Mouse (Mus musculus) CD4-positive, CD25-positive, alpha-beta regulatory T cell, adult 4 months (primary cell): ENCODE data around the gene Tm9sf4. TPM values are rescaled to one million over a fixed set of nuclear protein-coding genes. Genes with fewer than 3 reads are reported as not detected.

ENCODE experiments used
- ATAC-seq: one replicate; pipeline ENCODE4 v1.8.0; 2017
- polyA plus RNA-seq, 2 experiments: library from polyadenylated mRNA; unstranded; fragments of 100-300 nt; shearing (Covaris generic); gene quantifications; one replicate each; pipeline ENCODE4 v1.2.1; 2017

The Tm9sf4 gene
- polyA plus RNA-seq, 2 experiments from 2014 or later: 41.1 to 62.2 TPM

DNA sequence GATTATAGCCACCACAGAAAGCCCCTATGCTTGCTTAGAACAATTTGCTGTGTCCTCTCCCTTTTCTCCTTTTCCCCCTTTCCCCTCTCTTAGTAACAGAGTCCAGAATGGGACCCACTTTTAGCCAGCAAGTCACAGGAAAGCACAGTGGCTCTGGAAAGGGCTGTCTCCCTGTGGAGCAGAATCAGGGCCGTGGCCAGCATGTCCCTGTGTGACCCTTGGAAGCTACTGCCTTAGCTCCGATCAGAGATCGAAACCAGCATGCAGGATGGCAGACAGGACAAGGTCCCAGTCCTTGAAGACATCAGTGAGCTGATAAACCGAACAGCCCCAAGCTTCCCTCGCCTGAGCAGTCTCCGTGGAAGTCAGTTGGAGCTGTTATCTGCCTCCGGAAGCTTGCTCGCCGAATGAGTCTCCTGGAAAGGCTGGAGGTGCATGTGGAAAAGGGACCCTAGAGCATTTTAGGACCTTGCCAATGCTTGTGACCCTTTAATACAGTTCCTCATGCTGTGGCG is 56.8 kb downstream of the Tm9sf4 start:
- no peak for ATAC-seq

DNA sequence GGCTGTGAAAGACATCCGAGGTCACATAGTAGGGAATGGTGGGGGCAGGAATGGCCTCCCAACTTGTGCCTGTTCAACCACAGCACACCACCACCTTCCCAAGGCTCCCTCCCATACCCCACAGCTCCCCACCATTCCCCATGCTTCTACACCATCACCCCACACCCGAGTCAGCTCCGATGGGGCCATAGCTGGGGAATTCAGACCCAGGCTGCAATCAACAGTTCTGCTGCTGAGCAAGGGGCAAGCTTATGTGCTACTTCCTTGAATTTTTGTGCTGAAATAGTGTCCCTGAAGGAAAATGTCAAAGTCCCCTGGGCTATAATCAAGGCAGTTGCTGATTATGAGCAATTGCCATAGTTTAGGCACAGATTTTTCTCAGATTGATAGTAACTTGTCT is 57.4 kb downstream of the Tm9sf4 start:
- ATAC-seq: no peak

DNA sequence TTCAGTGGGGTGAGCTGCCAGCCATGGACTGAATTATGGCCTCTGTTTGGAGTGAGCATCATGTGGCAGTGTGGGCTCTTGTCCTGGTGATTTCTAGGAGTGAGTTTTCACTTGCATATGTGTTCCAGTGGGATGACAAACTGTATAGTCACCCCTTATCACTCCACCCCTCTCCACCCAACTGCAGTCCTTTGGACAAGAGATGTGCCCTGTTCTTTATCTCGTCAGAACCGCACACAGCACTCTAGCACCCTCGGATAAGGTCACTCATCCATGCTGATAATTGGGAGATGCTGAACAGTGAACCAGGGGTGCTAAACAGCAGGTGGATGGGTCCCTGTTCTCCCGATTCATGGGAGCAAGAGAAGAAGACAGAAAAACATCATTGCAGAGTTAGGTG is 60.5 kb downstream of the Tm9sf4 start:
- ATAC-seq: no peak

DNA sequence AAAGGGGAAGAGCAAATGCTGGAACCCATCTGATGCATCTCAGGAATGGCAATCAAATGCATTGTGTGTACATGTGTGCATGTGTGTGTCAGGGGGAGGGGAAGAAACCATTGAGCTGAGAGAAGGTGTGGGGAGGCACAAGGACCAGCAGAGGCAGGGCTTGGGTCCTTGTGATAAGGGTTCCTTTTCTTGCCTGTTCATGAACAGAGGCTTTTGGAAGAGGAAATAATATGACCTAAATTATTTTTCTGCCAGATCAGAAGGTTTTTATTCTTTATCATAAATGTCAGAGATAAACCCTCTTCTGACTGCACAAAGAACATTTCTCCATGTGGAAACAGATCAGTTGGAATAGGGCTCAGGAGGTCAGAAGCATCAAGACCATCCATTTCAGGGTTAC is 61.0 kb downstream of the Tm9sf4 start:
- no peak for ATAC-seq

DNA sequence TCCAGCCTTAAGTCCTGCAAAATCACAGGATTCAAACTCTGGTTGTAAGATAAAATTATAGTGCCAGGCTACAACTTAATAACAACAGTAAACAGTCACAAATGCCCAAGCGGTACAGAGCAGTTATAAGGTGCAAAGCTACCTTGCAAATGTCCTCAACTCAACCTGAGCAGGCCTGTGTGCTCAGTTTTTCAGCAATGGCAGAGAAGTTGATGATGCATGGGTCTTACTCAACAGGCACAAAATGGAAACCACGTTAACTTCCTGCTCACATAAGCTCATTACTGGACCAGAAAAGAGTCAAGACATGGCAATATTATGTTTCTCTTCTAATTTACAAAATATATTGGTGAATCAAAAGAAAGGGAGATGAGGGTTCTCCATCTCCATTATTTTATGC is 61.5 kb downstream of the Tm9sf4 start:
- ATAC-seq: no peak

DNA sequence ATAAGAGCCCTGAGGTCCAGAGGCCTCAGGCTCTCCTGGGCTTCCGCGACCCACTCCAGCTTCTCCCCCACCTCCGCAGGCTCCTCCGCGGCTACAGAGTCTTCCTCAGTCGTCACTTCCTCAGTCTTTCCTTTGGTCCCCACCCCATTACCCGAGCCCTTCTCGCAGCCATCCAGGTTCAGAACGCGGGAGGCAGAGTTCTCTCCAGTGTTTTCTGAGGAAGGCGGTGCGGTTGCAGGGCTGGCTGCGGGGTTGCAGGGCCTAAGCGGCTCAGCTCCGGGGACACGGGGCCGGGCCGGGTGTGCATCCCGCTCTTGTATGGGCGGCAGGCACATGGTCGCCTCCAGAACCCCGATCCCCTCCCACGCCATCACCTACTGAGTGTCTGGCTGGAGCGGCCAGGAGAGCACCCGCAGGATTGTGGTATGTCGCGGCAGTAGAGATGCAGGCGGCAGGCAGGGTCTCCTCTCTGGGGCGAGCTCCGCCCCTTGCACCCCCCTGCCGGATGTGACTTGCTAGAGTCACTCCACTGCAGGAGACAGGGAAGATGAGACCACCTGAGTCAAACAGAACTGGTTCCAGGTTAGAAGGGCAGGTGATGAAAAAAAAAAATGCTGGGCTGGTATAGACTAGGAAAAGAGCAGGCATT is 64.0 kb downstream of the Tm9sf4 start, which contains the start of gene Tspyl3:
Tspyl3 (minus strand) TSS at position 496 of the 649 bp plus-strand sequence.
- ATAC-seq: peak; percentile 86

DNA sequence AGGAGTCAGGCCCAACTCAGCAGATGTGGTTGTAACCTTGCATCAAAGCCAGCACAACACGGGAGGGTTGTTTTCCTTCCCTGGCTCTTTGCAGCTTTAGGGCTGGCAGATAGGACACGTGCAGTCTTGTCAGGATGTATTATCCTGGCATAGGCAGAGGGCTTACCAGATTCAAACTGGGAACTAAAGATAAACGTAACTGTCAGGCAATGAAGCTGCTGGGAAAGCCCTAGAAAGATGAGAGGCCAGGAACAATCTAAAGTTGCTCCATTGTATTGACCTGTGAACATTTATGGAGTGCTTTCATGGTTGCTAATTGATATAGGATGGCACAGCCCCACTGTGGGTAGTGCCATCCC is 64.5 kb downstream of the Tm9sf4 start:
- ATAC-seq: peak; percentile 19

DNA sequence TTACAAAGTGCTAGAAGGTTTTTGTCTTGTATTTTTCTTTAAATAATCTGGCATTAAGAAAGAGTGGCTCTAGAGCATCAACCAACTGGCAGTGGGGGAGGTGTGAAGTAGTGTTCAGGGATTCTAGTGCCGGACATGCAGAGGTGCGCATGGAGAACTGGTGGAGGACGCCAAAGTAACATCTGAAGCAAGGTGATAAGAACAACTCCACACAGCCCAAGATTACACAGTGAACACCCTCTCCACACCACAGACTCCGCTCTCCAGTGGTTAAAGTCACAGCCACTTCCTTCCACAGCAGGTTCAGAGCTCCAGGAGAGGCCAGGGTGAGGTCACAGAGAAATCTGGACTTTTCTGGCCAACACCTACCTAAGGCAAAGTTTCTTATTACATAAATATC is 66.9 kb downstream of the Tm9sf4 start:
- ATAC-seq: no peak

DNA sequence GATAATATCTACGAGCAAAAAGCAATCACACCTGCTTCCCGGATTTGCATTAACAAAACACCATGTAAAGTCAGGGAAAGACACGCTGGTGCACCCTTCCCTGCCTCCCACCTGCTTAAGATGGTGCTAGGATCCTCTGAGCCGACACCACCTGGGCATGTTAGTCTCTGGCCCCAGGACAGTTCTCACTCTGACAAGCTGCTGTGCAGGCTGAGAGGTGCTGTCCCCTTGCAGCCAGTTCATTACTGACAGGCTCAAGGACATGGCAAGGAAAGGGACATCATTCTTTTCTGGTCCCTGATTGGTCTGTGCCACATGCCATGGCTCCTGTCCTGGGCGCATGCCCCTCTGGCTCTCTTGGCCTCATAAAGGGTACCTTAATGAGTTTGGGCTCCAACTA is 67.4 kb downstream of the Tm9sf4 start:
- no peak for ATAC-seq

DNA sequence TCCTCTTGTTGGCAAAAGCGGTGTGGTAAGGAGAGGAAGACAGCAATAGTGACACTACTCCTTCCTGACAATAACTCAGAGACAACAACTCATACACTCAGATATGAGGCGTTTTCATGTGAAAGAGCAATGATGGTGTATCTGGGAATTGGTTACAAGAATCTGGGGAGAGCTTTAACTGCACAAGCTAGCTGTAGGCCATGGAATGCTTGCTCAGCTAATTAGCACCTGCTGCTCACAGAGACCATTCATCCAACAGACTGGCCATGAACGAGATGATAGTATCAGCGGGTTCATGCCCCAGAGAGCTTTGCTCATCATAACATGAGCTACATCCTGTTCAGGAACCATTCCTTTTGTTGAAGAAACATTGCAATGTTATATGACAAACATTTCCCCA is 76.1 kb downstream of the Tm9sf4 start:
- no peak for ATAC-seq

DNA sequence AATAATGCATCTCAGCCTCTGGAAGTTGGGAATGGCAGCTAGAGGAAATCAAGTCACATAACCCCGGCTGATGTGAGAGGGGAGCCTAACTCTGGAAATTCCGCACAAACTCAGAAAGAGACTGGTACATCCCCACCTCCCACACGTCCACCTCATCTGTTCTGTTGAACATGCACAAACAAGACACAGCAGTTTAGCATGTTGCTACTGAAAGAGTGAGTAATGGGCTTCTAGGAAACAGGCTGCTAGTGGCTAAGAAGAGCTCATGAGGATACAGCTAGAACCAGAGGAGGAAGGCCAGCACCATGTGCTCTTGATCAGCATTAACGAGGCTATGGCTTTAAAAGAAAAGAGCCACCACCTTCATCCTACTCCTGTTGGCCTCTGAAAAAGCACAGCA is 76.8 kb downstream of the Tm9sf4 start:
- no peak for ATAC-seq

DNA sequence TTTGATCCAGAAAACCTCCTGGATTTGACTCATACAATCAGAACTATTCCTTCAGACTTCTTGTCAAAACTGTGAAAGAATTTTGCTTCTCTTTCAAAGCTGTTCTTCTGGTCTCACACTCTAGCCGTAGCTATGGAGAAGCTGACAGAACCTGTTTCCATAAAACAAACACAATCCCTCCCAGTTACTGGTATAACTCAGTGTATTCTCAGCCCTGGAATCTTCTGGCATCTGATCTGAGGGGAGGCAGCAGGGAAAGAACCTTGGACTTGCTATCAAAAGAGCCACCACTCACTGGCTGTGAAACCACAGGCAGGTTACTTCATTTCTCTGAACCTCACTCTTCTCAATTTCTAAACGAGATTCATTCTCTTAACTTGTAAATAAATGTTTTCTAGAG is 77.3 kb downstream of the Tm9sf4 start:
- ATAC-seq: no peak

DNA sequence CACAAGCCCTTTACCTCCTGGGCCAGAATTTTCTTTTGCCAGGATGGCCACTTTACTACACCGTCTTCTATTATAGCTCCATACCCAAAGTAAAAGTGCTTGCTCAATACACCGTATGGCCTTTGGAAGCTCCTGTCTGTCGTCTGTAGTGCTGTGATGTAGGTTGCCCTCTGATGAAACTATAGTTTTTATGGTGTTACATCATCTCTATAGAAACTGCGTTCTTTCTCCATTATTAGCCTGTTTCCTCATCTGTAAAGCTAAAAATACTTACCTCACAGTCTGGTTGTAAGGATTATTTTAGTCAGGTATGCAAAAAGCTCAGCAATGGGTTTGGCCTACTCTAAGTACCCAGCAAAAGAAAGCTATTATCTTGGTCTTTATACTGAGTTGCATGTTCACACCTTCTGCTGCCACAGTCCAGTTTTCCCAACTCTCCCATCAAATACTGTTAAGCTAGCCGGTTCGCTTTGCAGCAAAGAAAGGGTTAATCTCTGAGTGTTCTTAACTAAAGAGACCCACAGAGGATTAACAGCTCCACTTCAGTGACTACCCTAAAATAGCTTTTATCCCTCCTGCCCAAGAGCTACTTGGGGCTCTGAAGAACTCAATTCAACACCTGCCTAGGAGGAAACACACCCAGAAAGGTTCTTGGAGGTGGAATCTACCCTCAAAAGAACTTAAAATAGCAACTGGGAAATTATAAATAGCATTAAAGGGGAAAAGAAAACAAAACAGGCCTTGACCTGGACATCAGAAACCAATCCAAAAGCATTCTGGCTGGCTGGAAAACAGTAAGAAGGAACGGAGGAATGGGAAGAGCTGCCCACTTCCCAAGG is 78.1 kb downstream of the Tm9sf4 start:
- no peak for ATAC-seq

DNA sequence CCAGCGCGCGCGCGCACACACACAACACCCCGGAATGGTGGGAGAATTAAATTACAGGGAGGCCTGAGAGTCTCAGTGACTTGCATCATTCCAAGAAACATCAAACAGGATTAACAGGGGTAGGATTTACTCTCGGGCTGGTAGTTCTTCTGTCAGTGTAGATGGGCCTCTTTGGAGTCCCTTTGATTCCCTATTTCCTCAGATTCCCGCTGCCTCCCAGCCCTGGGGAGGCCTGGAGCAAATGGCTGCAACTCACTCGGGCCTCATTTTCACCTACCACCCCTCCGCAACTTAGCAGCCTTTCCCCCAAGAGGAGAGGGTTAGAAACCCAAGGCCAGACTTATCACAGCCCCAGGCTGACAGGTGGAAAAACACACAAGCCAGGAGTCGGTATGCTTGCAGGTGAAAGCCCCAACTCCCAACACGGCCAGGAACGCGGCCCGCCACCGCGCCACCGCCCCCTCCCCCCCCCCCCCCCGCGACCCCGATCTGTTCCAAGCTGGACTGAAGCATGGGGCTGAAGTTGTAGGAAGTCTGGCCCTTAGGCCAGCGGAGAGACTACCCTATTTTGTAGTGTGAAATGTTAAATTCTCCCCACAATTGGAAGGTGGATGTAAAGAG is 78.9 kb downstream of the Tm9sf4 start:
- ATAC-seq: no peak

DNA sequence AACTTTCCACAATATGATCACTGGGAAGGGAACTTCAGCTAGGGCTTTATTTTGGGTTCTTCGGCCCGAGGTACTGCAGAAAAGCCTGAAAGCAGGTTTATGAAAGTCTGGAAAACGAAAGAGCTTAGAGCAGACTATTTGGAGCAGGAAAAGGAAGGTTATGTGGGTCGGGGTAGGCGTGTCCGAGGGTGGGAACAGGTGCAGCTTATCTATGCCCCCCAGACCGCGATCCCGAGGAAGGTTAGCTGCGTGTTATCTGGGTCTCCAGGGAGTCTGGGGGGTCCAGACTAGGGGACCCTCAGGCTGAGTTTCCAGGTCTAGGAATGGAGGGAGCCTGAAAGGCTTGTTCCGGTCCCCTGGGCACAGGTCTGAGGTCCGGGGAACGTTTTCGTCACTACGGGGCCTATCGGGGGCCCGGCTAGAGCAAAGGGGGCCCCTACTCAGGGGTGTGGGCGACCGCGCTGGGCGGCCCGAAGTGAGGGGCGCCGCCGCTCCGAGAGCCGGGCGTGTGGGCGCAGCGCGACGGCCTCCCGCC is 79.7 kb downstream of the Tm9sf4 start:
- ATAC-seq: peak; percentile 16

DNA sequence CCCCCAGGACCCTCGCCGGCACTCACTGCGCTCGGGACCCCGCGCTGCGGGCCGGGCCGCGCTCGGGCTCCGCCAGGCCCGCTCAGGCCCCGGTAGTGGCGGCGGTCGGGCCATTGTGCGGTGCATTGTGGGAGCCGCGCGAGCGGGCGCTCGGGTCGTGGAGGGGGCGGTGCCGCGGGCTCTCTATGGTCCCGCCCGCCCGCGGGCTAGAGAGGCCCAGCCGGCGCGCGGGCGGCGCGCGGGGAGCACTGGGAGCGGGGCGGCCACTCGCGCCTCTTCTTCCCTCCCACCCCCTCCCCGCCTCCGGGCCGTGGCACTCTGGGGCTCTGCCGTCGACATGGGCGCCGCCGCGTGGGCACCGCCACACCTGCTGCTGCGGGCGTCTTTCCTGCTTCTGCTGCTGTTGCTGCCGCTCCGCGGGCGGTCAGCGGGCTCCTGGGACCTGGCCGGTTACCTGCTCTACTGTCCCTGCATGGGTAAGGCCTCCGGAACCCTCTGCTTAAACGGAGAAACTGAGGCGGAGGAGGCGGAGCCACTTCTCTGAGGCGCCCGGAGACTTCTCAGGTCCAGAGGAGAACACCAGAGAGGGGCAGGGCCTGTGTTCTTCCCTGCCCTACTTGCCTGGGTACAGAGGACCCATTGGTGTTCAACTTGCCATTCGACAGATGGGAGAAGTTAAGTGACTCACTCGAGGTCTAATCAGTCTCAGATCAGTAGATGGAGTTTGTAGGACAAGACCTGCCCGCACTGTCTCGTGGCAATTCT is 80.3 kb downstream of the Tm9sf4 start, which contains the start of the genes Plagl2 and Pofut1:
Plagl2 (minus strand) TSS at position 177 of the 765 bp plus-strand sequence.
Pofut1 (plus strand) TSS at position 284 of the 765 bp plus-strand sequence.
- peak; percentile 76 for ATAC-seq

DNA sequence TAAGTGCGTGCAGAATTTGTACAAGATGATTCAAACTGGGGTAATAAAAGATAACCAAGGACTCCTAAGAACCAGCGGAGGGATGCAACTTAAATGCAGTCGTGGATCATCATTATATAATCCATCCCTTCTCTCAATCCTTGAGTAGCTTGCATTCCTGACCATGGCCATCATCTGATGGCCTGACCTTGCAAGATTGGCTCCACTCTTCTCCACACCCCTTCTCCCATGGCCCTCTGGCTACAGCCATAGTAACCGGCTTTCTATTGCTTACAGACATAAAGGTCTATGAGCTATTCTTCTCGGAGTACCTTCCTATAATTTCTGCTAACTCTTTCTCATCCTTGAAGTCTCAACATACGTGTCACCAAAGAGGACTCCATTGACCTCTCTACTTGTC is 81.1 kb downstream of the Tm9sf4 start:
- ATAC-seq: no peak

DNA sequence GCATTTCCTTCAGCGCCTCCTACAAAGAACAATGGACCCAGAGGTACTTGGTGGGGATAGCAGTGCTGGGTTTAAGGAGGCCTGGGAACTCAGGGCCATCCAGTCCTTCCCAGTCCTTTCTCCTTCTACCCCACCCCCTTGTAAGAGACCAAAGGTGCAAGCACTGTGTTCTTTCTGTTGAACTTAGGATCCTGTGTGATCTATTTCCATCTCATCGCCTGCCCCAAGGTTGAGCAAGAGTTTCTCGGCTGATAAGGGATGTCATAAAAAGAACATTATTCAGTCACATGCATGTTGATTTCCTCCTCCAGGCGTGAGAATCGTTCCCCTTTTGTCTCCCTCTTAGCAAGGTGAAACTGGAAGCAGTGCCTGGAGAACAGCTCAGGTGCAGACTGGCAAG is 88.6 kb downstream of the Tm9sf4 start:
- ATAC-seq: no peak

DNA sequence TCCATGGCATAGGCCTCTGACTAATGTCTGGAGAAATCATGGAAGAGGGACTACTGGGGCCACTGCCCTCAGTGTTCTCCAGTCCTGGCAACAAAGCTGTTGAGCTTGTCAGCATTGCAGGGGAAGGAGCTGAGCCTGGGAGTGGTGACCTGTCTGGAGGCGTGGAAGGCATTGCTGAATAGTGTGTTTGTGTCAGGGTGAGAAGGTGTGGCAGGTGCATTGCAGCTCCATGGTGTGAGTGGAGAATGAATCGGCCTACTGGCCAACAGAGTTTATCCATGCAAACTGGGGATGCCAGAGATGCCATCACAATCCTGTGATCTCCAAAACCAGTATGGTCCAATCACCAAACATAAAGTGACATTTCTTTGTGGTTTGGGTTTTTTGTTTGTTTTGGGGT is 95.5 kb downstream of the Tm9sf4 start:
- no peak for ATAC-seq

DNA sequence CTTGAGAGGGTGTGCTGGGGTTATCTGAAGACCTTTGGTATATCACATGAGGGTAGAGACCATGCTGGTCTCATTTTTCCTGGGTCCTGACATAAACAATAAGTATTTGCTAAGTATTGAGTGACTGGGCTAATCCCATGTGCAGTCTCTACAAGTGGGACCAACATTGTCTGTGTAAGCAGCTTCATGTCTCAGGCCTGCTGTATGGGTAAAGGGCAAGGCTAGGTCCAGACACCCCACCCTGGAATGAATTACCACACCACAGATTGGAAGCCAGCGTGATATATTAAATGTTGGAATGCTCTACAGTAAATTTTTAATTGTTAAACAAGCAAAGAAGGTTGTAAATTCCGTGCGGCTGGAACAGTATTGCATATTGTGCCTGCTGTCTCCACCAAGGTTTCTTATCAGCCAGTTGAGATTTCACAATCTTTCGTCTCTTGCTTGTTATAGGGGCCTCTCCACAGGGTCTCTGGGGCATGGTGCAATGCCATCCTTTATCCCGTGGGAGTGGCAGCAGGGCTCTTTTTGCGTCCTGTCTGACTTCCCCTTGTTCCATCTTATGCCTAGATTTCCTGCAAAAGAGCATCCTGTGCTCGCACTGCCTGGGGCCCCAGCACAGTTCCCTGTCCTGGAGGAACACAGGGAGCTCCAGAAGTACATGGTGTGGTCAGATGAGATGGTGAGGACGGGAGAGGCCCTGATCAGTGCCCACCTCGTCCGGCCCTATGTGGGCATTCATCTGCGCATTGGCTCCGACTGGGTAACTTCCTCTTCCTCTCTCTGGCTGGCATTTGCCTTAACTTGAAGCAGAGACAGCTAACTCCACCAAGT is 98.1 kb downstream of the Tm9sf4 start:
- ATAC-seq: no peak
